Mouse (Mus musculus) layer of hippocampus, adult 6 months (tissue): ENCODE data around the gene Gm10283. TPM values are rescaled to one million over a fixed set of nuclear protein-coding genes. Genes with fewer than 3 reads are reported as not detected.

ENCODE experiments used
- long read RNA-seq, 2 experiments: library from polyadenylated mRNA; unstranded; transcript quantifications; one replicate each; pipeline ENCODE4 v2.0.0; 2019 to 2020
- polyA plus RNA-seq: library from polyadenylated mRNA; unstranded; fragments of <200 nt; fragmentation: Nextera tagmentation; gene quantifications from 2 replicates; pipeline ENCODE4 v1.2.3, GENCODE M21; 2021

Gm10283 gene
- polyA plus RNA-seq, result not detected in 2 replicates
- long read RNA-seq, experiment 1, result 0 reads
- long read RNA-seq, experiment 2, result 0 reads

GRCm38 (mm10) chr8:60503098-60503497 is at the start of gene Gm10283:
TSS of gene Gm10283 (minus strand) at chr8:60503198.

GRCm38 (mm10) chr8:60505653-60506521 is 2.9 kb upstream of the Gm10283 start, which contains the start of gene Aadat:
TSS of gene Aadat (plus strand) at chr8:60505932.

Other genes with a start within 250 kb of the Gm10283 start
- gene Aadat, start 2.7 kb upstream of the Gm10283 start, polyA plus RNA-seq, result 0.26 and 0.38 TPM in 2 replicates
- 8.4 and 11.4 TPM in 2 replicates for gene Mfap3l, start 129.6 kb upstream of the Gm10283 start, polyA plus RNA-seq